Comparison of ENCODE assay signal across 7 mouse cellular contexts in the genomic region with DNA sequence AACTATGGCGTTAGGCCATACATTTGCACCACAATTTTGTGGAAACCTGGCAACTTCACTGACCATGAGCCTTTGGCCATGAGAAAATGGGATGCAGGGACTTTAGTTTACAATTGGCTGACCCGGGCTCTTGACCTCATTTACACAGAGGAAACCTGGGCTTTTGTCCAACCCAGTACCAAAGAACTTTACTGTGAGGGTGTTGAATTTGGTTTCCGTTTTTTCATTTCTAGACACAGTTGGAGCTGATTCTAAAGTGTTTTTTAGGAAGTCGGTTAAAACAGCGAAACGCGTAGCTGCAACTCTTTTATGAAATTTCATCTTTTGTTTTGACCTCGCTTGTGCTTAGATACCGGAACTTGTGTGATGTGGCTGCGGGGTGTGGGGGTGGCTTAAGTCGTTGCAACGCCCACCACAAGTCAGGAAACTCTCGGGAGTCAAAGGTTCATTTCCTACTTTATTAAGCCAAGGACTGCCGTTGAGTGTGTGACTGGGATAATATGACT.
A peak's percentile ranks its signal among the peaks of the same experiment; 100 is the strongest.
DNase-seq lines count a peak whose midpoint lies in the region; ATAC-seq and TF ChIP-seq lines count a peak whose summit lies in the region.

No protein-coding gene starts in this region.

- H3K9ac ChIP-seq in neural tube, embryonic 15.5 days (replicated peaks), result no peak overlapping the region
- H3K9ac ChIP-seq in heart, embryonic 13.5 days, result no peak overlapping the region

- WGBS in neural tube, embryonic 15.5 days, result 71% methylated on average over 14 of the region's 14 CpGs
- 72% methylated on average over 14 of the region's 14 CpGs for WGBS in heart, embryonic 13.5 days
- WGBS in small intestine, adult 2 months, result 71% methylated on average over 14 of the region's 14 CpGs

- no peak for TF ChIP-seq POLR2A in small intestine, adult 2 months (IDR thresholded peaks at IDR 0.05; ENCODE audit: low read depth, low read length)

- H3K4me2 ChIP-seq in neural tube, embryonic 15.5 days, result no peak overlapping the region
- no peak overlapping the region for H3K4me2 ChIP-seq in heart, embryonic 13.5 days

- no peaks in the 10 kb centered on the region for H3K36me3 ChIP-seq in neural tube, embryonic 15.5 days
- H3K36me3 ChIP-seq in heart, embryonic 13.5 days, result no peaks in the 10 kb centered on the region; the same call in 1 of the 2 replicates
- no peaks in the 10 kb centered on the region for H3K36me3 ChIP-seq in small intestine, adult 2 months (ENCODE audit: control insufficient read depth, insufficient read depth, low read length)

- intact Hi-C loops in left cerebral cortex, postnatal 4 days (cut with DNase I), result loop anchor here (10.0 kb wide), 1 partner anchor 332 kb away; the partner anchor contains the start of gene Chst2

- peaks cover 23% of the 10 kb centered on the region for H3K4me1 ChIP-seq in neural tube, embryonic 15.5 days
- peaks cover 5% of the 10 kb centered on the region; the same call in 1 of the 2 replicates for H3K4me1 ChIP-seq in heart, embryonic 13.5 days
- no peaks in the 10 kb centered on the region for H3K4me1 ChIP-seq in small intestine, adult 2 months (ENCODE audit: control insufficient read depth, insufficient read depth, insufficient read length, low read length)

- no peak for TF ChIP-seq CTCF in small intestine, adult 2 months (IDR thresholded peaks at IDR 0.05; ENCODE audit: extremely low read depth, insufficient read length, insufficient replicate concordance, low read depth, low read length)

- no peak for DNase-seq in neural tube, embryonic 10.5 days (ENCODE audit: extremely low spot score, low spot score)
- DNase-seq in kidney, postnatal 10 days, result peak; percentile 63
- no peak for DNase-seq in right cerebral cortex, adult 18-20 months
- DNase-seq in left cerebral cortex, postnatal 4 days, result no peak

- peak; percentile 22; the same call in 1 of the 2 replicates for ATAC-seq in neural tube, embryonic 15.5 days (ENCODE audit: low FRiP score)
- no peak for ATAC-seq in heart, embryonic 13.5 days (ENCODE audit: extremely low read depth, insufficient number of reproducible peaks, low FRiP score, low TSS enrichment)

- H3K4me3 ChIP-seq in neural tube, embryonic 15.5 days (replicated peaks), result no peak overlapping the region
- H3K4me3 ChIP-seq in heart, embryonic 13.5 days, result no peak overlapping the region
- H3K4me3 ChIP-seq in small intestine, adult 2 months (ENCODE audit: low read depth, low read length), result no peak overlapping the region

- H3K9me3 ChIP-seq in neural tube, embryonic 15.5 days (replicated peaks), result no peaks in the 10 kb centered on the region
- H3K9me3 ChIP-seq in heart, embryonic 13.5 days, result no peaks in the 10 kb centered on the region

- no peaks in the 10 kb centered on the region for H3K27me3 ChIP-seq in neural tube, embryonic 15.5 days (replicated peaks)
- no peaks in the 10 kb centered on the region for H3K27me3 ChIP-seq in heart, embryonic 13.5 days (replicated peaks)
- no peaks in the 10 kb centered on the region for H3K27me3 ChIP-seq in small intestine, adult 2 months (ENCODE audit: control insufficient read depth, insufficient read depth, low read length)

- H3K27ac ChIP-seq in neural tube, embryonic 15.5 days (replicated peaks), result peak overlapping the region; percentile 61
- H3K27ac ChIP-seq in heart, embryonic 13.5 days (replicated peaks), result peak overlapping the region; percentile 66
- H3K27ac ChIP-seq in small intestine, adult 2 months (ENCODE audit: insufficient read depth, low read depth, low read length), result peak overlapping the region; percentile 33
